Mouse (Mus musculus) hindbrain, embryonic 16.5 days (tissue): ENCODE measurements around the gene Skiv2l. TPM values are rescaled to one million over a fixed set of nuclear protein-coding genes. Genes with fewer than 3 reads are reported as not detected.
"Not testable (repeated sequence)": the region's sequence is repeated elsewhere in the genome, so short reads cannot be mapped to it uniquely, and the experiment has no call there.

ENCODE experiments used
- ATAC-seq: fragments of 200-750 bp; cut with Nextera tagmentation; 2 replicates; pipeline ENCODE4 v1.8.0; 2017; ENCODE audit warnings: moderate TSS enrichment, moderate library complexity
- H3K27ac ChIP-seq: fragments of 300-500 bp; sonication (generic); 2 replicates; pipeline ENCODE4 v1.5.1; 2014; ENCODE audit warnings: low read depth, mild to moderate bottlenecking, control low read depth, low read length, moderate library complexity
- H3K27me3 ChIP-seq: fragments of 300-500 bp; sonication (generic); replicated peaks from 2 replicates; pipeline ENCODE4 v1.6.1; 2014; ENCODE audit warnings: low read length; ENCODE audit not compliant: control insufficient read depth, insufficient read depth
- H3K36me3 ChIP-seq: fragments of 300-500 bp; sonication (generic); 2 replicates; pipeline ENCODE4 v1.6.1; 2014; ENCODE audit warnings: mild to moderate bottlenecking, low read length, moderate library complexity, mixed read lengths; ENCODE audit not compliant: control insufficient read depth, insufficient read depth
- H3K4me1 ChIP-seq: fragments of 300-500 bp; sonication (generic); 2 replicates; pipeline ENCODE4 v1.6.1; 2014; ENCODE audit warnings: low read depth, low read length; ENCODE audit not compliant: control insufficient read depth, insufficient read depth
- H3K4me2 ChIP-seq: fragments of 300-500 bp; sonication (generic); 2 replicates; pipeline ENCODE4 v1.6.1; 2014; ENCODE audit warnings: mild to moderate bottlenecking, low read length, control low read depth, moderate library complexity
- H3K4me3 ChIP-seq: fragments of 300-500 bp; sonication (generic); 2 replicates; pipeline ENCODE4 v1.5.1; 2014; ENCODE audit warnings: mild to moderate bottlenecking, low read length, control low read depth, moderate library complexity
- H3K9ac ChIP-seq: fragments of 300-500 bp; sonication (generic); 2 replicates; pipeline ENCODE4 v1.6.1; 2014; ENCODE audit warnings: low read depth, mild to moderate bottlenecking, control low read depth, low read length, moderate library complexity
- H3K9me3 ChIP-seq: fragments of 300-500 bp; sonication (generic); 2 replicates; pipeline ENCODE4 v1.6.1; 2014; ENCODE audit warnings: mild to moderate bottlenecking, low read length, moderate library complexity; ENCODE audit not compliant: control insufficient read depth
- WGBS: fragments of 180-500 bp; shearing (Covaris S2); extraction: QIAGEN DNeasy Blood & Tissue Kit; methylation state at CpG from one replicate; pipeline ENCODE4 v1.1.7; 2014; 5-methylcytosine and 5-hydroxymethylcytosine counted together
- polyA plus RNA-seq: library from polyadenylated mRNA; unstranded; fragments of >200 nt; fragmentation: Nextera tagmentation; extraction: Ambion mirVana; gene quantifications from 2 replicates; pipeline ENCODE4 v1.2.1, GENCODE M21; 2015

Skiv2l gene
- polyA plus RNA-seq, 1 experiment from 2014 or later: 57.1 TPM

DNA sequence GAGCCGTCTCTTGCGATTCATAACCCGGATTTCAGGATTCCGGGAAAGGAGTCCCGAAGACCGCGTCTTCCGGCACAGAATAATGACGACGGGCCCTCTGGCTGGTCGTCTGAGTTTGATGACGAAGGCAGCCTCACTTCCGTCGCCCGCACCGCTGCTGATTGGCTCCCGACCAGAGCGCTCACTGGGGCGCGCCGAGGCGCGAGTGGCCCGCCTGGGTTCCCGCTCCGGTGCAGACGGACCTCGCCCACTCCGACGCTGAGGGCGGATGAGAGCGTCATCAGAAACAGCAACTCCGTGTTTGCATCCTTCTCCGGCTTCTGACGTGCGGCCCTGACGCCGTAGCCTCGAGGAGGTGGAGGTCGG, 13.2 kb downstream of the Skiv2l start, which contains the start of the genes Stk19 and Dxo:
TSS of gene Stk19 (minus strand) at position 90 of the 366 bp plus-strand sequence.
TSS of gene Dxo (plus strand) at position 164 of the 366 bp plus-strand sequence.
- Histone ChIP-seq H3K4me3 (peak within 1 kb of the TSS; percentile 79), H3K36me3 (peaks cover 31% of the 10 kb centered on the region), H3K4me1 (peaks cover 17% of the 10 kb centered on the region), H3K9ac (peak within 1 kb of the TSS; percentile 78), H3K4me2 (peak within 1 kb of the TSS; percentile 99), H3K27me3 (no peaks in the 10 kb centered on the region), H3K27ac (peak within 1 kb of the TSS; percentile 84), H3K9me3 (no peaks in the 10 kb centered on the region)
- WGBS: under 1% methylated on average over 40 of the region's 40 CpGs
- peak; percentile 93 for ATAC-seq

DNA sequence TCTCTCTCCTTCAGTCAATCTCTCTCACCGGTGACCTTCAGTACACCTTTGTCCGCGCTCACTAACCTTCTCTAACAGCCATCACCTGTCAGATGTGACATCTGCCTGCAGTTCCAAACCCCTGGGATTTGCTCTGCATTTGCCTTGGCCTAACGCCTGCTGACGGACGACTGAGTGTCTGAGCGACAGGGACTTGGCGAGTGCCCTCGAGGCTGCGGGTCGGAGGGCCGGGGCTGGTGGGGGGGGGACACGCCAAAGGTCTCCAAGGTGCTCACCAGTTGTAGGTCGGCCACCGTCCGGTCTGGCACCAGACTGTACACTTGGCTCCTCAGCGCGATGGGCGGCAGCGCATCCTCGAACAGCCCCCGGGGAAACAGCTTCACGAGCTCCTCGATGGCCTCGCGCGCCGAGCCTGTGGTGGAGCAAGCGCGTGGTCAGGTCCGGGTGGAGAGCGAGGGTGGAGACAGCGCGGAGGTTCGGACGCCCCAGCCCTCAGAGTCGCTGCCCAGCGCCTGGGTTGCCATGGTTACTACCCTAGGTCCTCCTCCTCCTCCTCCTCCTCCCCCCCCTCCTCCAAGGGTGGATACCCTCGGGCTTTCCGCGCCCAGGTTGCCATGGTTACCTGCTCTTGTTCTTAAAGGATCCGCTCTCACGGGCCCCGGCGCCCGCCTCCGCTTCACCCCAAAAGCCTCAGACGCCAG, 13.7 kb downstream of the Skiv2l start:
- Histone ChIP-seq H3K9me3 (no peaks in the 10 kb centered on the region), H3K36me3 (peaks cover 27% of the 10 kb centered on the region), H3K27me3 (no peaks in the 10 kb centered on the region), H3K27ac (peak overlapping the region; percentile 84), H3K4me3 (peak overlapping the region; percentile 79), H3K9ac (peak overlapping the region; percentile 76), H3K4me2 (peak overlapping the region; percentile 99), H3K4me1 (peaks cover 17% of the 10 kb centered on the region)
- peak; percentile 86 for ATAC-seq
- 2% methylated on average over 42 of the region's 48 CpGs for WGBS

DNA sequence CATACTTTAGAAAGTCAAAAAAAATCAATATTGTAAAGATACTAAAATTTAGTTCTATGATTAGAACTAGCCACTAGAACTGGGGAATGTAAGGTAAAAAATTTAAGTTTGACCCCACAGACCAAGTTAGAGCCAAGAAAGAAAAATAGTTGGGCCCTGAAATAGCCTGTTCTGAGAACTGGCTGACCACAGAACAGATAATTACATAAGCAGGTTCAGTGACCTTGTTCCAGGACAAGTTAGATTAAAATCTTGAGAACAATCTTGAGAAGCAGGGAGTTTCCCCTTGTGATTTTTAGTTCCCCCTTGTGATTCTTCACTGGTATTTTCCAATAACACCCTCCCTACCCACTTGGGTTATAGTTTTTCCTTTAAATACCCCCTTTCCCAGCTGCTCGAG, 19.2 kb downstream of the Skiv2l start:
- not testable (repeated sequence) for H3K27me3 ChIP-seq, H3K4me2 ChIP-seq, H3K4me3 ChIP-seq, H3K27ac ChIP-seq, H3K9me3 ChIP-seq, ATAC-seq, H3K4me1 ChIP-seq, H3K9ac ChIP-seq
- WGBS: 100% methylated on average over 1 of the region's 1 CpGs
- H3K36me3 ChIP-seq: peaks cover 23% of the 10 kb centered on the region

DNA sequence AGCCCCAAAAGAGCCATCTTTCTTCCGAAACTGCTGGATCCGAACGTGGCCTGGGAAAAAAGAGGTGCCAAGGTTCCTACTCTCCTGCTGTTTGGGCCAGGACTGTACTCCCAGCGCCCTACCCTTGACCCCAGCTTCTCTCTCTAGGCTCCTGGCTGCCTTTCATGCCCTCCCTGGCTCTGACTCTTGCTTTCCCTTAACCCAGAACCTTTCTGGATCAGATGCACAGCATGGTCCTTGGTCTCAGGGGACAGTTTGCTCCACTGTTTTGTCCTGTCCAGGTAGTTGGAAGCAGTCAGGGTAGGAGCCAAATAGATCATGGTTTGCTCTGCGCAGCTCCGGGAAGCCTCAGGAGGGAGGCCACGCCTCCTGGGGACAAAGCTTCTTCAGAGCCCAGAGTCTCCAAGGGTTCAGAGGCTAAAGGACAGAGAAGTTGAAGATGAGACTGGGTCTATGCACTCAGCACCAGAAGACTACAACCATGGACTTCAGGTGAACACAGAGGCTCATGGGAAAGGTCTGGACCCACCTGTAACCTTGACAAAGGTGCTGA, 35.1 kb downstream of the Skiv2l start:
- no peak overlapping the region for H3K4me3 ChIP-seq
- WGBS: 79% methylated on average over 7 of the region's 7 CpGs
- no peak for ATAC-seq

DNA sequence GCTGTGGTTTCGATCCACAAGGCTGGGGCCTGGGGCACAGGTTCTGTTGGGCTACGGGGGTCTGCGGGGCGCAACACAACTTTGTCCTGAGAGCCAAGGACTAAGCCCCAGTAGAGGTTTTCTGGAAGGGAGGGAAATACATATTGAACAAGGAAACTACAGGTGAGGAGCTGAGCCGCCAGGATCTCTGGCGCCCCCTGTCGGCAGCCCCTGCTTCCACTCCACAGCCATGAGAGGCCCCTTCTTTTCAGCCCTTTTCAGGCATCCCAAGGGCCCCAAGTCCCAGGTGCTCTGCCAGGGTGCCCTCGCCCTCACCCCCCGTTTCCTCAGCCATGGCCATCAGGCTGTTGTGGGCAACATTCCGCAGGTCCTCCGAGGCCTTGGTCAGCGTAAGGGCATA, 36.3 kb downstream of the Skiv2l start:
- H3K9ac ChIP-seq, H3K4me2 ChIP-seq, H3K4me3 ChIP-seq, H3K4me1 ChIP-seq, H3K36me3 ChIP-seq, H3K27ac ChIP-seq, H3K9me3 ChIP-seq, H3K27me3 ChIP-seq, ATAC-seq: not testable (repeated sequence)
- 61% methylated on average over 12 of the region's 12 CpGs for WGBS

More for the DNA sequence above, 35.1 kb downstream of the Skiv2l start:
- H3K27me3 ChIP-seq: no peaks in the 10 kb centered on the region
- no peaks in the 10 kb centered on the region for H3K9me3 ChIP-seq
- H3K4me2 ChIP-seq: no peak overlapping the region
- H3K36me3 ChIP-seq: no peaks in the 10 kb centered on the region
- no peak overlapping the region for H3K9ac ChIP-seq
- H3K4me1 ChIP-seq: no peaks in the 10 kb centered on the region
- no peak overlapping the region for H3K27ac ChIP-seq

DNA sequence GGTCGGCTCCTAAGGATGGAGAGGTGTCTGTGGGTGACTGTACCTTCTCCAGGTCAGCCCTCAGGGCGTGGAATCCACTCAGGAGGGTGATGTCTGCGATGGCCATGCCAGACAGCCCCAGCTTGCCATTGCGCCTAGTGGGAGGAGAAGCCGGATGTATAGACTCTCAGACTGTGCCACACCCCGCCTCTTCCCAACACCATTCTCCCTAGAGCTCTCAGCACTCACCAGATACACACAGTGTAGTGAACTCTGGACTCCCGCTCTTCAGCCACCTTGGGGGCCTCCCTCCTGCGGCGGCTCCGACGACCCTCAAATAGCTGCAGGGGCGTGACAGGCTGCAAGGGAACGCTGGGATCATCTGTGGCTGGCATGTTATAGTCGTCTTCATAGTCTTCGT, 38.7 kb downstream of the Skiv2l start:
- Histone ChIP-seq H3K27ac (no peak overlapping the region), H3K36me3 (no peaks in the 10 kb centered on the region), H3K4me2 (no peak overlapping the region), H3K27me3 (no peaks in the 10 kb centered on the region), H3K4me1 (no peaks in the 10 kb centered on the region), H3K9ac (no peak overlapping the region), H3K9me3 (no peaks in the 10 kb centered on the region), H3K4me3 (no peak overlapping the region)
- ATAC-seq: no peak
- WGBS: 77% methylated on average over 15 of the region's 15 CpGs

DNA sequence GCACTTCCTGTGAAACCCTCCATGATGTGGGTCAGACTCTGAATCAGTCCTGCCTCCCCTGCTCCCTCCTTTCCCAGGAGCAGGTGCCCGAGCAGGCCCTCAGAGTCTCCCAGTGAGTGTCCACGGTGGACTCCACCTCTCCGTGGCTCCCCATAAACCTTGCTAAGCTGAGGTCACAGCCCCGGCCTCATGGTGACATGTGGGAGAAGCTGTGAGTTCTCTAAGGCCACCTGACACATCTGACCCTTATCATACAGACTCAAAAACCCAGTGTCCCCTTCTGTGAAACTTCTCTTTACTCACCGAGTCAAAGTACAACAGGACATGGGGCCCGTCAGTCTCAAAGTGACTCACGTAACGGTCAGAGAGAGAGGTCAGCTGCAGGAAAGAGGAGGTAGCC, 39.2 kb downstream of the Skiv2l start:
- H3K4me1 ChIP-seq, H3K9ac ChIP-seq, H3K4me3 ChIP-seq, H3K4me2 ChIP-seq, ATAC-seq, H3K27me3 ChIP-seq, H3K36me3 ChIP-seq, H3K9me3 ChIP-seq, H3K27ac ChIP-seq: not testable (repeated sequence)
- 89% methylated on average over 8 of the region's 8 CpGs for WGBS

DNA sequence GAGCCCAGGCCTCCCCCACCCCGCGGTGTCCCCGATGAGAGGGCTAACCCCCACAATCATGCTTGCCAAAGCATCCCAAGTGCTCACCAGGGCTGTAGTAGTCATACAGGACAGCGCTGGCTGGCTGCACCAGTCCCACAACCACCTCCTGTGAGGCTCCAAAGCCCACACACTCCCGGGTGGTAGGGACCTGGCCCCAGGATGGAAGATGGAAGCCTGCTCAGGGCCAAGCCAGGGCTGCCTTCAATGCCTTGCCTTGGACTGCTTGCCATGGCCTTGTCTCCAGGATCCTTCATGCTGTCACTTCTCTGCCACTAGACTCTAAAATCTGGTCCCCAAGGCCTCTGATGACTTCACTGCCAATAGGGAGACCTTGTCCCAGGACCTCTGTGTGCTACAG, 39.6 kb downstream of the Skiv2l start:
- H3K36me3 ChIP-seq, H3K4me1 ChIP-seq, H3K4me3 ChIP-seq, H3K4me2 ChIP-seq, ATAC-seq, H3K27me3 ChIP-seq, H3K27ac ChIP-seq, H3K9me3 ChIP-seq, H3K9ac ChIP-seq: not testable (repeated sequence)
- 86% methylated on average over 5 of the region's 5 CpGs for WGBS

DNA sequence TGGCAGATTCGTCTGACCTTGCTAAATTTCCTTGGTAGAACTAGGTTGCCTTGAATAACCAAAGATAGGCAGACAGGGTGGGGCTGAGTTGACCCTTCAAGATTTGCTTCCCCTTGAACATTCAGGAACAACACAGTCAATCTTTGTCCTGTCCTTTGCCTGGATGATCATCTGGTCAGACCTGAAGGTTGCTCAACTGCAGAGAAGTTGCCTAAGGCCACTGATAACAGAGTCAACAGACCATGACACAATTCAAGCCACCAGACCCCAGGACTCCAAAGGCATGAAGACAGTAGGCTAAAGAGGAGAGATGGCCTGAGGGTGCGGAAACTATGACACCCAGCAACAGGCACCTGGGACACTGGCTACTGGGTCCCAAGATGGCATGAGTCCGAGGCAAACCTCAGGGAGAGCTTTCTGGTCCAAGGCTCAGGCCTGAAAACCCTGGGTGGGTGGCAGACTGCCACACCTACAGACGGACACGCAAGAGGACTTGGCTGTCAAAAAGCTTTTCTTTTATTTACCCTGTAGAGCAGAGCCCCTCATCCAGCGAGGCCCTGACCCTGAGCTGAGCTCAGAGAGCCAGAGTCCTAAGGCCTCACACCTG, 41.3 kb downstream of the Skiv2l start:
- 82% methylated on average over 6 of the region's 6 CpGs for WGBS

More for the DNA sequence above, 41.3 kb downstream of the Skiv2l start:
- no peak overlapping the region for H3K4me3 ChIP-seq
- H3K4me2 ChIP-seq: no peak overlapping the region
- H3K9ac ChIP-seq: no peak overlapping the region
- H3K4me1 ChIP-seq: no peaks in the 10 kb centered on the region
- no peak for ATAC-seq
- peaks cover 2% of the 10 kb centered on the region; the same call in 1 of the 2 replicates for H3K9me3 ChIP-seq
- no peak overlapping the region for H3K27ac ChIP-seq
- no peaks in the 10 kb centered on the region for H3K36me3 ChIP-seq
- no peaks in the 10 kb centered on the region for H3K27me3 ChIP-seq
